Mouse (Mus musculus): Measurements from ENCODE around the gene Gapdh. TPM values are rescaled to one million over a fixed set of nuclear protein-coding genes. Genes with fewer than 3 reads are reported as not detected.

Gapdh gene
- polyA plus RNA-seq, 1 experiment from 2014 or later: 1,787 TPM

Small RNAs within 50 kb of the gene (microRNA-seq; reads per million reads assigned to microRNA genes)
- gene Mir3098: 1.3 reads per million

Other genes with a start within 250 kb of the Gapdh start
- 177 and 180 TPM in 2 replicates for gene Ptms, start 246.4 kb downstream of the Gapdh start, polyA plus RNA-seq (2015; fragmentation: Nextera tagmentation; extraction: Ambion mirVana)
- 283 and 299 TPM in 2 replicates for gene Mlf2, start 235.1 kb downstream of the Gapdh start, polyA plus RNA-seq (2015; fragmentation: Nextera tagmentation; extraction: Ambion mirVana)
- gene Cops7a, start 200.9 kb downstream of the Gapdh start, polyA plus RNA-seq (2015; fragmentation: Nextera tagmentation; extraction: Ambion mirVana): 140 and 156 TPM in 2 replicates
- 4.0 and 4.2 TPM in 2 replicates for gene Pianp, start 169.8 kb downstream of the Gapdh start, polyA plus RNA-seq (2015; fragmentation: Nextera tagmentation; extraction: Ambion mirVana)
- 9.3 and 12.8 TPM in 2 replicates for gene Zfp384, start 157.3 kb downstream of the Gapdh start, polyA plus RNA-seq (2015; fragmentation: Nextera tagmentation; extraction: Ambion mirVana)
- 114 and 115 TPM in 2 replicates for gene Ing4, start 126.7 kb downstream of the Gapdh start, polyA plus RNA-seq (2015; fragmentation: Nextera tagmentation; extraction: Ambion mirVana)
- gene Acrbp, start 116.8 kb downstream of the Gapdh start, polyA plus RNA-seq (2015; fragmentation: Nextera tagmentation; extraction: Ambion mirVana): 10.6 and 12.9 TPM in 2 replicates
- 9.5 and 13.6 TPM in 2 replicates for gene Lpar5, start 98.5 kb downstream of the Gapdh start, polyA plus RNA-seq (2015; fragmentation: Nextera tagmentation; extraction: Ambion mirVana)
- gene Chd4, start 70.5 kb downstream of the Gapdh start, polyA plus RNA-seq (2015; fragmentation: Nextera tagmentation; extraction: Ambion mirVana): 42.6 and 46.3 TPM in 2 replicates
- 56.6 and 57.9 TPM in 2 replicates for gene Nop2, start 34.6 kb downstream of the Gapdh start, polyA plus RNA-seq (2015; fragmentation: Nextera tagmentation; extraction: Ambion mirVana)
- gene Iffo1, start 21.2 kb downstream of the Gapdh start, polyA plus RNA-seq (2015; fragmentation: Nextera tagmentation; extraction: Ambion mirVana): 6.0 and 8.8 TPM in 2 replicates
- 90.3 and 102 TPM in 2 replicates for gene Ncapd2, start 25.2 kb upstream of the Gapdh start, polyA plus RNA-seq (2015; fragmentation: Nextera tagmentation; extraction: Ambion mirVana)
- 212 and 232 TPM in 2 replicates for gene Mrpl51, start 25.3 kb upstream of the Gapdh start, polyA plus RNA-seq (2015; fragmentation: Nextera tagmentation; extraction: Ambion mirVana)
- gene Vamp1, start 49.1 kb upstream of the Gapdh start, polyA plus RNA-seq (2015; fragmentation: Nextera tagmentation; extraction: Ambion mirVana): 6.9 and 7.4 TPM in 2 replicates
- gene Tapbpl, start 65.4 kb upstream of the Gapdh start, polyA plus RNA-seq (2015; fragmentation: Nextera tagmentation; extraction: Ambion mirVana): 9.0 and 9.6 TPM in 2 replicates
- 2.5 and 2.7 TPM in 2 replicates for gene Cd27, start 70.5 kb upstream of the Gapdh start, polyA plus RNA-seq (2015; fragmentation: Nextera tagmentation; extraction: Ambion mirVana)
- 0.26 TPM in 1 of 2 replicates, not detected in the other for gene Tuba3a, start 119.6 kb upstream of the Gapdh start, polyA plus RNA-seq (2015; fragmentation: Nextera tagmentation; extraction: Ambion mirVana)
- gene Ltbr, start 147.4 kb upstream of the Gapdh start, polyA plus RNA-seq (2015; fragmentation: Nextera tagmentation; extraction: Ambion mirVana): 69.4 and 73.1 TPM in 2 replicates
- 5.8 and 9.7 TPM in 2 replicates for gene Scnn1a, start 154.2 kb upstream of the Gapdh start, polyA plus RNA-seq (2015; fragmentation: Nextera tagmentation; extraction: Ambion mirVana)
- gene Tnfrsf1a, start 182.9 kb upstream of the Gapdh start, polyA plus RNA-seq (2015; fragmentation: Nextera tagmentation; extraction: Ambion mirVana): 82.6 and 91.1 TPM in 2 replicates
- 6.3 and 8.2 TPM in 2 replicates for gene Plekhg6, start 214.3 kb upstream of the Gapdh start, polyA plus RNA-seq (2015; fragmentation: Nextera tagmentation; extraction: Ambion mirVana)

All from stomach, embryonic 16.5 days (tissue).